Mouse (Mus musculus) hindbrain, embryonic 16.5 days (tissue): Measurements from ENCODE around the gene Sept4. TPM values are rescaled to one million over a fixed set of nuclear protein-coding genes. Genes with fewer than 3 reads are reported as not detected.

Experiments
- polyA plus RNA-seq: library from polyadenylated mRNA; unstranded; fragments of >200 nt; fragmentation: Nextera tagmentation; extraction: Ambion mirVana; gene quantifications from 2 replicates; pipeline ENCODE4 v1.2.1, GENCODE M21; 2015

Gene Sept4
- polyA plus RNA-seq, 1 experiment from 2014 or later = 47.7 TPM

Other genes with a start within 250 kb of the Sept4 start
- 21.9 and 22.6 TPM in 2 replicates for gene Ppm1e, start 209.9 kb upstream of the Sept4 start, polyA plus RNA-seq
- gene Rad51c, start 163.9 kb upstream of the Sept4 start, polyA plus RNA-seq = 3.8 and 5.1 TPM in 2 replicates
- gene Tex14, start 163.8 kb upstream of the Sept4 start, polyA plus RNA-seq = 1.7 and 1.9 TPM in 2 replicates
- gene Gm11492, start 2.2 kb upstream of the Sept4 start, polyA plus RNA-seq = not detected in 2 replicates
- 40.3 and 51.6 TPM in 2 replicates for gene Mtmr4, start 23.3 kb downstream of the Sept4 start, polyA plus RNA-seq
- 0.34 and 0.45 TPM in 2 replicates for gene Hsf5, start 48.3 kb downstream of the Sept4 start, polyA plus RNA-seq
- gene Rnf43, start 93.8 kb downstream of the Sept4 start, polyA plus RNA-seq = 0.71 and 1.5 TPM in 2 replicates
- gene Supt4a, start 168.6 kb downstream of the Sept4 start, polyA plus RNA-seq = 121 and 130 TPM in 2 replicates
- 38.4 and 46.1 TPM in 2 replicates for gene Tspoap1, start 191.6 kb downstream of the Sept4 start, polyA plus RNA-seq
- gene Mpo, start 224.7 kb downstream of the Sept4 start, polyA plus RNA-seq = 0.10 and 0.45 TPM in 2 replicates